Mouse (Mus musculus) ES-E14 (cell line): ENCODE measurements at regions not wholly inside any gene's neighbourhood (a gene's known extent, or its start where the extent isn't known, plus 50 kb on each side); places are given as distances from the start of the nearest gene placed in this dataset.

Source experiments
- DNase-seq: peaks from one replicate; pipeline ENCODE4 v3.0.0-alpha.2; 2013; ENCODE audit warnings: low read depth, low spot score
- H3K27ac ChIP-seq: 2 replicates; pipeline ENCODE4 v1.5.1; 2012; ENCODE audit warnings: low read depth, mild to moderate bottlenecking, low read length, moderate library complexity, mixed read lengths; ENCODE audit not compliant: poor library complexity, insufficient read depth, severe bottlenecking
- H3K36me3 ChIP-seq: 2 replicates; pipeline ENCODE4 v1.6.1; 2012; ENCODE audit warnings: mild to moderate bottlenecking, low read length, moderate library complexity, mixed read lengths; ENCODE audit not compliant: control insufficient read depth, poor library complexity, insufficient read depth, severe bottlenecking
- H3K4me1 ChIP-seq, 2 experiments: fragments of 150-350 bp in 1 of 2; sonication (generic) in 1 of 2; 2 replicates each; pipeline ENCODE4 v1.6.1; 2012; ENCODE audit warnings: low read length in 2 of 2, mild to moderate bottlenecking in 1 of 2, mixed read lengths in 1 of 2; ENCODE audit not compliant: control insufficient read depth in 2 of 2, insufficient read depth in 2 of 2, poor library complexity in 1 of 2
- H3K4me3 ChIP-seq, 2 experiments: fragments of 150-350 bp in 1 of 2; sonication (generic) in 1 of 2; 2 replicates each; pipeline ENCODE4 v1.5.1; 2012; ENCODE audit warnings: low read length in 2 of 2, low read depth in 1 of 2, mild to moderate bottlenecking in 1 of 2, mixed read lengths in 1 of 2; ENCODE audit not compliant: insufficient read depth in 1 of 2, poor library complexity in 1 of 2, severe bottlenecking in 1 of 2
- H3K9ac ChIP-seq: 2 replicates; pipeline ENCODE4 v1.6.1; 2012; ENCODE audit warnings: low read depth, mild to moderate bottlenecking, low read length, mixed read lengths; ENCODE audit not compliant: poor library complexity, insufficient read depth, severe bottlenecking
- H3K9me3 ChIP-seq: fragments of 150-350 bp; sonication (generic); 2 replicates; pipeline ENCODE4 v1.6.1; 2012; ENCODE audit warnings: low read depth, mild to moderate bottlenecking, low read length; ENCODE audit not compliant: control insufficient read depth, insufficient read depth
- CHD2 ChIP-seq: IDR thresholded peaks from 2 replicates; pipeline ENCODE4 v1.6.1; 2014; ENCODE audit warnings: mild to moderate bottlenecking, low read depth, low read length, inconsistent platforms
- HCFC1 ChIP-seq: IDR thresholded peaks from 2 replicates; pipeline ENCODE4 v1.6.1; 2012; ENCODE audit warnings: low read length, inconsistent platforms, borderline replicate concordance; ENCODE audit not compliant: insufficient read depth
- MAFK ChIP-seq: IDR thresholded peaks from 2 replicates; pipeline ENCODE4 v1.6.1; 2014; ENCODE audit warnings: mild to moderate bottlenecking, low read depth, low read length, inconsistent platforms; ENCODE audit not compliant: insufficient read depth
- ZC3H11A ChIP-seq: IDR thresholded peaks from 2 replicates; pipeline ENCODE4 v1.6.1; 2012; ENCODE audit warnings: low read depth, mild to moderate bottlenecking, inconsistent platforms, low read length, borderline replicate concordance
- ZNF384 ChIP-seq: IDR thresholded peaks from 2 replicates; pipeline ENCODE4 v1.6.1; 2012; ENCODE audit warnings: low read depth, low read length, inconsistent platforms
- in situ Hi-C, 2 experiments: fragments of 600-800 bp; cut with MboI; formaldehyde crosslinking; loops; one replicate each; pipeline ENCODE4 v1.15.1; 2025; ENCODE audit warnings: low sequenced_read_pairs in 2 of 2, inconsistent platforms in 1 of 2; ENCODE audit not compliant: unreplicated experiment in 2 of 2

- in situ Hi-C loops, result no loop called here
- no peak overlapping the region for H3K9ac ChIP-seq
- H3K36me3 ChIP-seq, result no peaks in the 10 kb centered on the region
- no peaks in the 10 kb centered on the region for H3K9me3 ChIP-seq
- H3K4me3 ChIP-seq, result no peak overlapping the region
- no peak for DNase-seq
- H3K4me1 ChIP-seq, result 0 out of 4 replicates have a peak, but pooled peaks cover 0 to 4% of the 10 kb centered on the region in 2 experiments
- H3K27ac ChIP-seq, result no peak overlapping the region
- TF ChIP-seq ZC3H11A, result no peak
- TF ChIP-seq MAFK, result no peak
- no peak for TF ChIP-seq ZNF384
- no peak for TF ChIP-seq HCFC1
- no peak for TF ChIP-seq CHD2
These were observed 106.3 kb upstream of the Lyplal1 start for GRCm38 (mm10) chr1:186223417-186223816.

GRCm38 (mm10) chr1:186218995-186219394 is 101.9 kb upstream of the Lyplal1 start:
- no peak for DNase-seq
- Histone ChIP-seq H3K4me3 (no peak overlapping the region), H3K9me3 (no peaks in the 10 kb centered on the region), H3K27ac (no peak overlapping the region), H3K9ac (no peak overlapping the region), H3K4me1 (0 out of 4 replicates have a peak, but pooled peaks cover 0 to 4% of the 10 kb centered on the region in 2 experiments), H3K36me3 (no peaks in the 10 kb centered on the region)
- in situ Hi-C loops, result no loop called here
- no peak for TF ChIP-seq ZNF384
- TF ChIP-seq CHD2, result no peak
- TF ChIP-seq HCFC1, result no peak
- TF ChIP-seq MAFK, result no peak
- no peak for TF ChIP-seq ZC3H11A

GRCm38 (mm10) chr1:186217198-186217597 is 100.1 kb upstream of the Lyplal1 start:
- no peak for DNase-seq
- H3K4me3 ChIP-seq, result no peak overlapping the region
- no peak for TF ChIP-seq MAFK
- no peak overlapping the region for H3K27ac ChIP-seq
- in situ Hi-C loops, result no loop called here
- no peaks in the 10 kb centered on the region for H3K9me3 ChIP-seq
- no peaks in the 10 kb centered on the region for H3K36me3 ChIP-seq
- H3K4me1 ChIP-seq, result no peaks in the 10 kb centered on the region
- H3K9ac ChIP-seq, result no peak overlapping the region

- in situ Hi-C loops, result no loop called here
- TF ChIP-seq HCFC1 (no peak), MAFK (no peak), ZC3H11A (no peak), CHD2 (no peak), ZNF384 (no peak)
These were observed 87.0 kb upstream of the Lyplal1 start for GRCm38 (mm10) chr1:186204151-186204550.

GRCm38 (mm10) chr1:186202536-186202935 is 85.4 kb upstream of the Lyplal1 start:
- no peaks in the 10 kb centered on the region for H3K4me1 ChIP-seq
- H3K9ac ChIP-seq, result no peak overlapping the region
- DNase-seq, result no peak
- H3K36me3 ChIP-seq, result no peaks in the 10 kb centered on the region
- H3K4me3 ChIP-seq, result no peak overlapping the region
- in situ Hi-C loops, result no loop called here
- TF ChIP-seq ZNF384 (no peak), HCFC1 (no peak), CHD2 (no peak), ZC3H11A (no peak), MAFK (no peak)
- no peaks in the 10 kb centered on the region for H3K9me3 ChIP-seq
- no peak overlapping the region for H3K27ac ChIP-seq

More at GRCm38 (mm10) chr1:186204151-186204550, 87.0 kb upstream of the Lyplal1 start:
- no peak overlapping the region for H3K4me3 ChIP-seq
- DNase-seq, result no peak
- no peaks in the 10 kb centered on the region for H3K4me1 ChIP-seq
- no peak overlapping the region for H3K9ac ChIP-seq
- H3K36me3 ChIP-seq, result no peaks in the 10 kb centered on the region
- H3K9me3 ChIP-seq, result no peaks in the 10 kb centered on the region
- no peak overlapping the region for H3K27ac ChIP-seq
